Mouse (Mus musculus) small intestine, adult 2 months (tissue): ENCODE measurements around the gene Dis3l2. TPM values are rescaled to one million over a fixed set of nuclear protein-coding genes. Genes with fewer than 3 reads are reported as not detected.

ENCODE experiments used
- H3K27ac ChIP-seq: fragments of 200-500 bp; 2 replicates; pipeline ENCODE4 v1.5.1; 2012; ENCODE audit warnings: low read depth, low read length, control low read depth, inconsistent platforms; ENCODE audit not compliant: insufficient read depth
- H3K27me3 ChIP-seq: fragments of 200-500 bp; 2 replicates; pipeline ENCODE4 v1.6.1; 2012; ENCODE audit warnings: mild to moderate bottlenecking, moderate library complexity, low read length, inconsistent platforms; ENCODE audit not compliant: control insufficient read depth, insufficient read depth
- H3K36me3 ChIP-seq: fragments of 200-500 bp; 2 replicates; pipeline ENCODE4 v1.6.1; 2012; ENCODE audit warnings: mild to moderate bottlenecking, low read length, control low read depth, inconsistent platforms; ENCODE audit not compliant: control insufficient read depth, insufficient read depth
- H3K4me1 ChIP-seq: fragments of 200-500 bp; 2 replicates; pipeline ENCODE4 v1.6.1; 2012; ENCODE audit warnings: low read length, inconsistent platforms, mixed read lengths; ENCODE audit not compliant: control insufficient read depth, insufficient read depth, insufficient read length
- H3K4me3 ChIP-seq: fragments of 200-500 bp; 2 replicates; pipeline ENCODE4 v1.5.1; 2012; ENCODE audit warnings: low read depth, mild to moderate bottlenecking, control low read depth, inconsistent platforms, low read length, moderate library complexity
- CTCF ChIP-seq: fragments of 200-500 bp; IDR thresholded peaks from 2 replicates; pipeline ENCODE4 v1.5.1; 2012; ENCODE audit warnings: low read depth, mild to moderate bottlenecking, control low read depth, inconsistent platforms, low read length, moderate library complexity, mixed read lengths; ENCODE audit not compliant: insufficient replicate concordance, insufficient read length; ENCODE audit errors: extremely low read depth
- POLR2A ChIP-seq: fragments of 200-500 bp; IDR thresholded peaks from 2 replicates; pipeline ENCODE4 v1.6.1; 2012; ENCODE audit warnings: low read depth, mild to moderate bottlenecking, control low read depth, inconsistent platforms, low read length, moderate library complexity
- WGBS: fragments of 180-500 bp; shearing (Covaris S2); methylation state at CpG from one replicate; pipeline ENCODE4 v1.1.7; 2018; 5-methylcytosine and 5-hydroxymethylcytosine counted together
- polyA plus RNA-seq: library from polyadenylated mRNA; depleted of rRNA; stranded (reverse); fragments of >200 nt; gene quantifications from 2 replicates; pipeline ENCODE4 v1.2.3, GENCODE M21; 2012

Dis3l2 gene
- polyA plus RNA-seq, 1 experiment, result 9.1 TPM

DNA sequence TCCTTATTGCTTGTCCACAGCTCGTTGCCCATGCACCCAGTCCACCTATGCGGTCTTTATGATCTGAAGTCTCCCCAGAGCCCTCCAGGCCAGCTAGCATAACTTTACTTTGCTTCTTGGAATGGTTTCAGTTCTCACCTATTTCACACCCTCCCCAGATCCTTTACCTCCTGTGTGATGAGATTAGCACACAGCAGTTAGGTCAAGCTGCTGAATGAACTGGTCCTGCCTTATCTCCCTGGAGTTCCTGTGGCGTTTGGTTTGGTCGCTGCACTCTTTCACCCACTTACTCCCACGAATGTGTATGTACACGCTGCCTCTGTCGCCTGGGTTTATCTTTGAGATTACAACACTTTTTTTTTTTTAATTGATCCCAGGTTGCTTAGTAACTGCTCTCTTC, 3.2 kb upstream of the Dis3l2 start:
- H3K4me1 ChIP-seq, result no peaks in the 10 kb centered on the region; the same call in 1 of the 2 replicates
- no peaks in the 10 kb centered on the region for H3K36me3 ChIP-seq
- no peak overlapping the region for H3K27ac ChIP-seq
- TF ChIP-seq CTCF (no peak), POLR2A (no peak)
- H3K27me3 ChIP-seq, result no peaks in the 10 kb centered on the region
- 37% methylated on average over 7 of the region's 7 CpGs for WGBS
- no peak overlapping the region for H3K4me3 ChIP-seq

DNA sequence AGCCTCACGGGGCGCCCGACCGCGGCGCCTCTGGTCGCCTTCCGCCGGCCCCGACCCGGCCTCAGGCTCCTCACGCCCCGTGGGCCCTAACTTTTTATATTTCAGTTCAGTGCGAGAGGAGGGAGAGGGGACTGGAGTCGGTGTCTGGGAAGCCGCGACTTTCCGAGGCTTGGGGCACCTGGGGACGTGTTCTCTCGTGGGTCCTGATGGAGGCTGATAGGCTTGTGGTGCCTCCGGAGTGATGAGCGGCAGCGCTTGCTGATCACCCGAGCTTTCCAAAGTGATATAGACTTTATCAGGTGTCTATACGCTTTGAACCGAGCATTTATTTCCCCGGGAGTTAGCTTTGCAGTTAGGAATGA, 338 bp downstream of the Dis3l2 start:
- Histone ChIP-seq H3K27me3 (no peaks in the 10 kb centered on the region), H3K36me3 (no peaks in the 10 kb centered on the region), H3K27ac (peak overlapping the region; percentile 48), H3K4me3 (peak overlapping the region; percentile 87), H3K4me1 (no peaks in the 10 kb centered on the region; the same call in 1 of the 2 replicates)
- WGBS, result under 1% methylated on average over 27 of the region's 27 CpGs
- no peak for TF ChIP-seq CTCF
- no peak for TF ChIP-seq POLR2A

DNA sequence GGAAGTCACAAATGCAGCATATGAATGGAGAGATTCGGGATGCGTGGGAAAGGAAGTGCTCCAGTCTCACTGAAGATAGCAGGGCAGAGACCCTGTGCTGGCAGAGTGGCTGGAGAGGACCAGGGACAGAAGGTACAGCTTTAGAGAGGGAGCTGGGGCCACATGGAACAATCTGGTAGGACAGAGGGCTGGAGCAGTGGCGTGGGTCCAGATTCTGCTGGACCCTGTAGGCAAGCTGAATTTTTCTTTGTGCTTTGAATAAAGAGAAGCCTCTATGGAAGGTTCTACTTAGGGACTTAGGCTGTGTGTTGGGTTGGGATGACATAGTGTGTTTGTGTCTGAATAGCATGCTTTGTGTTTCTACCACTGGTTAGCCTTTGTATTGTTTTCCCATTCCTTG, 1.9 kb downstream of the Dis3l2 start:
- Histone ChIP-seq H3K4me1 (no peaks in the 10 kb centered on the region; the same call in 1 of the 2 replicates), H3K36me3 (no peaks in the 10 kb centered on the region), H3K27me3 (no peaks in the 10 kb centered on the region), H3K27ac (no peak overlapping the region), H3K4me3 (no peak overlapping the region)
- TF ChIP-seq CTCF (no peak), POLR2A (no peak)
- 90% methylated on average over 3 of the region's 3 CpGs for WGBS

DNA sequence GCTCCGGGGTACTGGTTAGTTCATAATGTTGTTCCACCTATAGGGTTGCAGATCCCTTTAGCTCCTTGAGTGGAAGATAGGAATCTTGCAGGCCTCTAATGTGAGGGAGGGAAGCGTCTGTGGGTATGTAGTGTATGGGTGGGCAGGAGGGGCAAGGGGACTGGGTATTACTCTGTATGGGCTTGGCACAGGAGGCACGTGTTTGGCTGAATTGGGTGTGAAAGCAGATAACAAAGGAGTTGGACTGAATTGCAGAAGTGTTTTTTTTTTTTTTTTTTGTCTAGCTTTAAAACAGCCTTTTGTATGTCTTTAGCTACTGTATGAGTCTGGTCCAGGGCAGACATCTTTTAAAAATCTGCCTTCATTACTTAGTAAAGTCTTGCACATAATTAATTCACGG, 5.9 kb downstream of the Dis3l2 start:
- 80% methylated on average over 4 of the region's 4 CpGs for WGBS
- Histone ChIP-seq H3K4me3 (no peak overlapping the region), H3K4me1 (peaks cover 9% of the 10 kb centered on the region; the same call in 1 of the 2 replicates), H3K27me3 (no peaks in the 10 kb centered on the region), H3K36me3 (no peaks in the 10 kb centered on the region), H3K27ac (no peak overlapping the region)
- TF ChIP-seq POLR2A (no peak), CTCF (no peak)

DNA sequence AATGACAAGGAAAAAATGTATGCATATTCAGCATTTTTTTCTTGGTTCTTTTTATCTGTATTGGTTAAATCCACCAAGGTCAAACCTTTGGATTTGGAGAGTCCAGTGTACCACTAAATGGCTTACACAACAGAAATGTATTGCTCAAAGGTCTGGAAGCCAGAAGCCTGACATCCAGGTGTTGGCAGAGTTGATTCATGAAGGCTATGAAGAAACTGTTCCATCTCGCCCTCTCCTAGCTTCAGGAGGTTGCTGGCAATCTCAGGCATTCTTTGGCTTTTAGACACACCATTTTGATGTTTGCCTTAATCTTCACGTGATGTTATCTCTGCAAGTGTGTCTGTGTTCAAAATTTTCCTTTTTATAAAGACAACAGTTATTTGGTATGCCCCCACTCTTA, 8.4 kb downstream of the Dis3l2 start:
- WGBS, result 89% methylated on average over 2 of the region's 2 CpGs
- Histone ChIP-seq H3K27me3 (no peaks in the 10 kb centered on the region), H3K27ac (no peak overlapping the region), H3K4me1 (peaks cover 9% of the 10 kb centered on the region; the same call in 1 of the 2 replicates), H3K36me3 (no peaks in the 10 kb centered on the region), H3K4me3 (no peak overlapping the region)
- TF ChIP-seq CTCF (no peak), POLR2A (no peak)

DNA sequence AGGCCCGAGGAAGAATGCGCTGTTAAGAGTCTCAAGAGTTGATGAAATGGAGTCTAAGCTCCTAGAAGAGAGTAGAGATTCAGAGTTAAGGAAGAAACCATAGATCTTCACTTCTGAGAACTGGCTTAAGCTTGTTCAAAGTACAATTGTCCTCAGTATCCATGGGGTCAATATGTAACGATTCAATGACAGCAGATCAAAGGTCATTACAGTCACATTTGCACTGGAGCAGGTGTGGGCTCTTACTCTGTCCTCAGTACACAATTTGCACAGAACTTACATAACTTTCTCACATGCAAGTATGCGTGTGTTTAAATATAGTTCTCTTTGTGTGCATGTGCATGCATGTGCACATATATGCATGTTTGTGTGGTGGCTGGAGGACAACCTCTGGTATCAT, 9.4 kb downstream of the Dis3l2 start:
- Histone ChIP-seq H3K4me1 (peaks cover 9% of the 10 kb centered on the region; the same call in 1 of the 2 replicates), H3K27ac (peak overlapping the region; percentile 54), H3K36me3 (no peaks in the 10 kb centered on the region), H3K27me3 (no peaks in the 10 kb centered on the region), H3K4me3 (no peak overlapping the region)
- no peak for TF ChIP-seq CTCF
- no peak for TF ChIP-seq POLR2A
- 63% methylated on average over 4 of the region's 4 CpGs for WGBS

DNA sequence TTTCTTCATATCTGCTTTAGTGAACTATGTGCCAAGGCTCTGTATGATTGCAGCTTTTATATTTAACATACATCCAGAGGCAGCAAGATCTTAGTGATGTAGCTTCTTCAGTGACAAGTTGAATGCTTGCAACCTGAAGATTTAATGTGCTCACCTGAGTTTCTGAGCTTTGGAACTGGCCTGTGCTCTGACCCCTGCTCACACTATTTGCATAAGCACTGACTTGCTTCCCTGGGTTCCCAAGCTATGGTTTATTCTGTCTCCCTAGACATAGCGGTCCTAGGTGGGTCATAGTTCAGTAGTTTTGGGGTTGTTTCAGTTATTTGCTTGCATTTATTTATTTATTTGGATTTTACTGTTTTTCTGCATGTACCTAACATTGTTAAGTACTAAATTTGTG, 14.6 kb downstream of the Dis3l2 start:
- Histone ChIP-seq H3K4me3 (no peak overlapping the region), H3K27me3 (no peaks in the 10 kb centered on the region), H3K4me1 (peaks cover 4% of the 10 kb centered on the region; the same call in 1 of the 2 replicates), H3K27ac (no peak overlapping the region), H3K36me3 (no peaks in the 10 kb centered on the region)
- TF ChIP-seq CTCF, result no peak
- TF ChIP-seq POLR2A, result no peak
- WGBS, result 86% methylated on average over 1 of the region's 1 CpGs
